Mouse (Mus musculus) right cerebral cortex, postnatal 36 days (tissue): ENCODE measurements at regions not wholly inside any gene's neighbourhood (a gene's known extent, or its start where the extent isn't known, plus 50 kb on each side); places are given as distances from the start of the nearest gene placed in this dataset.

ENCODE experiments used
- DNase-seq, 2 experiments: peaks; one replicate each; pipeline ENCODE4 v3.0.0; 2022; ENCODE audit warnings: low spot score in 2 of 2, mixed read lengths in 1 of 2

DNA sequence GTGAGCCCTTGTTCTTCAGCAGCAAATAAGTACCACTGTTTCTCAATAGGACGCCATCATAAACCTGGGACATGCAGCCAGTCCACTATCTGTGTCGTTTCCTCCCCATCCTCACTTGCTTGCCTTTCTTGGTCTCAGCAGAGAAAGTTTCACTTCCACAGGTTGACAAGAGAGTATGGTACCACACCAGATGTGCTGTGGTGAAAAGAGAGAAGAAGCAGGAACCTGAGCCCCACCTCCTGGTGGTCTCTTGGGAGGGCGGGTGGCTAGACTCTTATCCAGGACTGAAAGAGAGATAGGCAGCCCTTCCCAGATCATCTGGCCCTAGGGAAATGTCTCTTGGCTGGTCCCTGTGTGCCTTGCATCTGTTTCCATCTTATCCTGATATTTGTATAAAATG lies 133.1 kb upstream of the Zmiz1 start:
- DNase-seq: no peak

DNA sequence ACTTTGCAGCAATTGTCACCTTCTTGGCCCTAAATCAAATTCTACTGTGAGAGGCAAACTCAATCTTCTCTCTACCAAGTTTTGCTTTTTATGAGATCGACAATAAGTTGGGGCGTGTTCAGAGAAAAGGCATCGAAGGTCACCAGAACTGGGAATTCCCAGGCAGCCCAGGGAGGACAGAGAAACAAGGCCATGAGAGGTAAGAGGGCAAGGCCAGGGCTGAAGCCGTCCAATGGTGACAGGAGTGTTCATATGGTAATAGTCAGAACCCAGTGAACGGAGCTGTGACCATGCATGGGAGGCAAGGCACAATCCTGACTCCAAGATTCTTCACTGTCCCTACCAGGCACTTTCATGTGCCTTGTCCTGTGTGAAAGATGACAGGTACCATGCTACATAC lies 130.8 kb upstream of the Zmiz1 start:
- no peak for DNase-seq

DNA sequence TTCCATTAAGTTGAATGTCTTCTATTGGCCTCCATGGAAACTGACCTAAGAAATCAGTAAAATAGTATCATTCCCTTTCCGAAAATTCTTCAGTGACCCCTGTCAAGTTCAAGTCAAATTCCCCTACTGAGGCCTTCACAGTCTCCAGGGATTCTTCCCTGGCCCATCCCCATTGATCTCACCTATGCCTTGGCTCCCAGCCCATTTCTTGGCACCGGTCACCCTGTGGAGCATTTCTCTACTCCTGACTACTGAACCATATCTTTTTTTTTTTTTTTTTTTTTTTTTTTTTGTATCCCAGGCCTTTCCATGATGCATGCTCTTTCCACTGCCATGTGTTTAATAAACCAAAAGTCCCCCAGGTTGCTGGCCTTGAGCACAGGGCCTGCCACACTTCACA lies 124.8 kb upstream of the Zmiz1 start:
- DNase-seq: no peak

DNA sequence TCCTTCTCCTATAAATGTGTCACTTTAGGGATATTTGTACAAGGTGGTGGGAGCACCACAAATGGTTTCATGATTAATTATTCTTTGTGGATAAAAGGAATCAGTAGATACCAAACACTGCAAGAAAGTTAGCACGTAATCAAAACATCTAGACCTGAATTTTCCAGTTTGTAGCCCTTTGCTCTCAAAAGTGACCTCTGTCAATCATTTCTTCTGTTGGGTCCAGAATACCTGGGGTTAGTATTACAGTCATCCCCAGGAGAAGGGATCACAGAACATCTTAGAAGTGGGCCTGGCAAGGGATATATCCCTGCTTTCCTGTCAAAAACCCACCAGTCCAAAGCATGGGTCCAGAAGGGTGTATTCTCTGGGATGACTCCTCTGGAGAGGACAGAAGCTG lies 122.1 kb upstream of the Zmiz1 start:
- no peak for DNase-seq

DNA sequence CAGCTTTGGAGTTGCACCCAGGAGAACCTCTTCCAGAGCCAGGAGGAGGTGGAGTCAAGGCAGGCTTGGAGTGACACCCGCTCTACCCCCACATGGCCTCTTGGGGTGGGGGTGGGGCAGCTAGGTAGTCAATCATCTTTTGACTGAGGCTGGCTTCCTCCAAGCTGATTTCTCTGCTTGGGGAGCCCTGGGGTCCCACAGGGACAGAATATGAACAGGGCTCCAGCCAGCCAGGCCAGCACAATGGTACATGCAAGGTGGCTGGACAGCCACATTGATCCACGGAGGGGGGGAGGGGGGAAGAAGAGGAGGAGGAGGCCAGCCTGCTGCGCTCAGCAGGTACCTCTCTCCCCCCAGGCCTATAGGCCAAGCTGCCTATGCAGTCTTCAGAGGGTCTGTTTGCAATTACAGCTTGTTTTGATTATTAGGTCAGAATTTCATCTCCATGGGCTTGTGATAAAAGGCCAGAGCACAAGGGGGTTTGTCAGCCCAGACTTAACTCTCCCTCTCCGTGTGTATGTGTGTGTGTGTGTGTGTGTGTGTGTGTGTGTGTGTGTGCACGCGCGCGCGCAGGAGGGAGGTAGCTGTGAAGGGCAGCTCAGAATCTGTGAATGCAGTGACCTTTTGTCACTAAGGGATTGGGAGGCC lies 120.5 kb upstream of the Zmiz1 start:
- DNase-seq: no peak

DNA sequence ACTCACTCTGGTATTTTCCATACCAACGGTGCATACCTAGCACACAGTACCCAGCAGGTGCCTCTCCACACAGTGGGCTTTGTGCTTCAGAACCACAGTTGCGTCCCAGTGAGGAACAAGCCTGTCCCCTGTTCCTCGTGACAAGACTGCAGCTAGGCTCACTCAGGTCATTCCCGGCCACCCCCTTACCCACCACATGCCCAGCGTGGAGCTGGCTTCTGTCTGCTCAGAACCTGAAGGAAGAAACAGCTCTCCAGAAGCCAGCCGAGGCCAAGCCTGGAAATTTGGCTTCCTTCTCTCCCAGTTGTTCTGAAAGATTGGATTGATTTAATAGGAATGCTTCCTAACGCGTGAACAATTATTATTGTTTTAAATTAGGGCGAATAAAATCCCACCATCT lies 118.1 kb upstream of the Zmiz1 start:
- DNase-seq: no peak

DNA sequence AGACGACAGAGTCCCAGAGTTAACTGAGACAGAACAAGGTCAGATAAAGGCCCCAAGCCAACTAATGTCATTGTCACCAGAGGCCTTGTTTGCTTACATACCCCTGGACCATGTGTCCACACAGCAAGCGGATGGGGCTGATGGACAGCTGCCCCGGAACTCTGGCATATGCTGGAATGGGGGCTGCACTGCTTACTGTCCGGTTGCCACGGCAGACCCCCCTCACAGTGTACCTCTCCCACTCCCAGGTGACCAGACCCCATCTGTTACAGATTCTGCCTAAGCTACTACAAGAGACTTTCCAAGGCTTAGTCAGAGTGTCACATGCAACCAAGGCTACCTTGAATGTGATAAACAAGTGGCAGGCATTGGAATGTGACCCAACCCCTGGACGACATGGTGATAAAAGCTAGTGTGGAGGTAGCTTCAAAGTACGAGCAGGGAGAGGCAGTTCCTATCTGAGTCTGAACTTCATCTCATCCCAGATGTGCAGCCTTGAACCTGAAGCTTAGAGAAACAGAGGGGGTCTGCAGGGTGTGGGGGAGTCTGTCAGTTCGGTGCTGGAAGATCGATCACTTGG lies 117.0 kb upstream of the Zmiz1 start:
- no peak for DNase-seq

DNA sequence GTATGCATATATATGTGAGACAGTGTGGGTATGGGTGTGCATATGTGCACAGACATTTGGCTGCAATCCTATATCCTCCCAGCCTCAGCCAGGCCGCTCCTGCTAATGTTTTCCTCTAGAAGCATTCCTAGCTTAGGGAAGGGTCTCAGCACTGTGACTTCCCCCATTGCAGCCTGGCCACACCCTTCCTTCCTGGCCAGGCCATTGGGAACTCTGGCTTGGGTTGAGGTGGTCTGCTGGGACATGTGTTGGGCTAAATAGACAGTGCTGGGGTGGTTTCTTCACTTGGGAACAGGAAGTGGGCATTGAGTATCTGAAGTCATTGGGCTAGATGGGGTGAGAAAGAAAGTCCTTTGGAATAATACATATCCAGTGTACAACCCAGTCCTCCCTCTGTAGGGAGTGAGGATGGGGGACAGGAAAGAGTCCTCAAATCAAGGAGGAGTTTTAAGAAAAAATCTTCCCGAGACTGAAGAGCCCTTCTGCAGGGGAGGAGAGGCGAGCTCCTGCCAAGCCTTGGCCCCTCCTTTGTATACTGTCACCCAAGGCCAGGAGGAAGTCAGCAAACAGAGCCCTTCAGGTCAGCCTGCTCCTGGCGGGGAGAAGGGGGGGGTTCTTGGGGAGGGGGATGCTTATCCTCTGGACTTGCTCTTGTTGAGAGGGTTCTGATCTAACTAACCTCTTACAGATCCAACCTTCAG lies 116.0 kb upstream of the Zmiz1 start:
- no peak for DNase-seq

DNA sequence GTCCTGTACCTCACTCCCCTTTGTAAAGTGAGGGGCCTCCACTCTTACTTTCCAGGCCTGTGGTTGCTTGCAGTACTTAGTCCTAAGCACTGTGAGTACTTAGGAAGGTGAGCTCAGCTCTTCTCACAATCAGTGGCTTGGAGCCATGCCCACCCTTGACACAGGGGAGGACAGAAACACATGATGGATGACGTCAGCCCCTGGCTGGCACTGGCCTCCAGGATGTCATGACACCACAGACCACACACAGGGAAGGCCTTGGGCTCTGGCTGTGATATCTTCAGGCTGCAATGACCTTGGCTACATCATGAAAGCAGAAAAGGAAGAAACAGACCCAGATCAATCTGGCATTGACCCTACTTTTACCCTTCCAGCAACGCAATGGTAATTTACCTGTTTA lies 113.0 kb upstream of the Zmiz1 start:
- DNase-seq: no peak

DNA sequence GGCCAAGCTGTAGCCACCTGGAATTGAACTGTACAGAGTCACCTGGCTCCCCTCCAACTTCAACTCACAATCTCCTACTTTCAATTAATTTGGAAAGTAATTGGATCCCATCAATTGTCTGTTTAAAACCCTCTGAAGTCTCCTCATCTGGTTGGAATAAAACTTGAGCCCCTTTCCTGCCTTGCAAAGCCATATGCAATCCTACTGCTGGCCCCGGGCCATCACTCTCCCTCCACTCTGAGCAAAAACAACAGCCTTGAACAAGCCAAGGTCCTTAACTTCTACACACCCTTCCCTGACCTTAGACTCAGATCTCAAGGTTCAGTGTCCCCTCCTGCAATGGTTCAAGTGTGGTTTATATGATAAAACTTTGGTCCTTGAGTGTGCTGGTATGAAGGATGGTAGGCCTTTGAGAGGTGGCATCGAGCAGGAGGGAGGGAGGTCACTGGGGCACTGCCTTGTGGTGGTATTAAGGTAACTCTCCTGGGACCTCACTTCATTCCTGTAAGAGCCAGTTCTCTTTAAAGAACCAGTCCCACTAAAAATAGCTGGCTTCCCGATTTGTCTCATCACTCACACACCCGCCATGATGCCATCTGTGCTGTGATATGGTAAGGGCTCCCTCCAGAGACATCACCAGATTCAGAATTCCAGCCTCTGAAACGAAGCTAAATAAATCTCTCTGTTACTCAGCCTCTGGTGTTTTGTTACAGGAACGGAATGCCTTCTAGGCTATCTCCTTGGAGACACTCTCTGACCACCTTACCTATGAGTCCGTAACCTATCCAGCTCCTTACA lies 112.0 kb upstream of the Zmiz1 start:
- peak; percentile 71 to 82 for DNase-seq

DNA sequence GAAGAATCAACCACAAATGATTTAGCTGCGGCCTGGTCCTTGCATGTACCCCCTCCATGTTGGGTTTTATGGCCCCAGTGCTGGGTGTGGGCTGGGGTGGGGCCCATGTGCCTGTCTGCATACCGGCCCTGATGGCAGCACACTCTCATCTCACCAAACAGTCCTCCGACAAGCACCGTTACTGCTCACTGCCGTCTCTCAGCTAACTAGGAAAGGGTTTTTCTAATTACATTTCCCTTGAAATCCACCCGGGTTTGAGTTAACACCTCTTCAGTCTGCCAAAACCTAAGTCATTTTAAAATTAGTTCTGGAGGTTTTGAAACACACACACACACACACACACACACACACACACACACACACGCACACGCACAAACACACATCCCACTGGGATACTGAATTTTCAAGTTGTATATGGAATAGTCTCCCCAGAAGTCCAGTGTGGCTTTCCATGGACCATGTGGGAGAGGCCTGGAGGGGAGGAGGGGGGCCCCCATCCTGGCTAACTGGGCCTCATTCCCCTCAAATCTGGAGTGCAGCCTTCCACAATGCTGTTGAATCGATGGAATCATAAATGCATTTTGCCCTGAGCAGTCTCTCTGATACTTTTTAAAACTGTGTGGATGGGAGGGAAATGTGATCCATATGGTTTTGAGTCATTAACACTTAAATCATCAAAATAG lies 108.6 kb upstream of the Zmiz1 start:
- peak in 1 of 2 experiments; percentile 16 for DNase-seq

DNA sequence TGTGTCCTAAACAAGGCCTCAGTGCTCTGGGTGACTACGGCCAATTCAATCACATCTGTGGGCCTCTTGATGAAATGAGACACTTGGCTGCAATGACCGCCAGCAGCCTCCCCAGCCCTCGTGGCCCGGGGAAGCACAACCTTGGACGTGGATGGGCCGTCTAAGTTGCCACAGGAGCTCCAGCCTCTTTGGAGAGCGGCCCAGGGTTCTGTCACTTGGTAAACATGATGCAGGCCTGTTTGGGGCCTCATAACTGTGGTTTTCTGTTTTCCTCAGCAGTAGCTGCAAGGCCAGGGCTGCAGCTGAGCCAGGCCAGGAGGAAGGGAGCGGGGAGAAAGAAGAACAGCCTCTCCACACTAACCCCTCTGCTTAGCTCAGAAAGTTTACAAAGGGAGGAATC lies 105.2 kb upstream of the Zmiz1 start:
- DNase-seq: peak in 1 of 2 experiments; percentile 40

DNA sequence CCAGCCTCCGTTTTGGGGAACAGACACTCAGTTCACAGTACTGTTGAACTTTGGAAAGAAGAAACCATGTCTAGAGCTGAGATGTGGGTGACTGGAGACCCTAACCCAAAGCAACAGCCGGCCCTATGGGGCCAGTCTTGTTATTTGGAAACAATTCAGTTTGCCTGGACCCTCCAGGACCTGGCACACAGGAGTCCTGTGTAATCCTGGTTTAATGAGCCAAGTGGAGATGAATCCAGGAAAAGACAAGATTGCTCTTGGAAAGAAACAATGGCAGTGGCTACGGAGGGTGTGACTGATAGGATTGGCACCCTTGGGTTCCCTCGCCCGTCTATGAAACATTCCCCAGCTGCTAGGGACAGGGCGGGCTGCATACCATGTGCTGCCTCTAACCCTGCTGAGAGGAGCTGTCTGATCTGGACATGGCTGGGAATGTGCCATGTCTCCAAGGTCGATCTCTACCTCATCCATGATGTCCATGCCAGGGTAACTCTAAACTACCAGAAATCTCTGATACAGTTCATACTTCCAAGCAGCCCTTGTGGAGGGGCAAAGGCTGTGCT lies 104.6 kb upstream of the Zmiz1 start:
- no peak for DNase-seq

DNA sequence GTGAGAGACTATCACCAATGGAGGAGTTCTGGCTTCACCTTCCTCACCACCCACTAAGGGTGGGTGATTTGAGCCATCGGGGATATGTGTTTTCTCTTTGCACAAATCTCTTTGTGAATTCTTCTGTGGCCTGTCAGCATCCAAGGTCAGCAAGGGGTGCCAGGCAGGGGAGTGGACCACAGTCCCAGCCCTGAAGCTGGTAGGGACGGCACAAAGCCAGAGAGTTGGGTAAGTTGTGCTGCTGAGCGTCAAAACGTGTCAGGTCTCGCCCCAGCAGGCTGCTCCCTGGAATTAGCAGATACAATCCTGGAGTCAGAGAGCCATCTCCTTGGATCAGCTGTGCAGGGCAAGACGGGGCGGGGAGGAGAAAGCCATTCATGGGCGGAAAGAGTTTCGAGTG lies 101.2 kb upstream of the Zmiz1 start:
- DNase-seq: no peak

DNA sequence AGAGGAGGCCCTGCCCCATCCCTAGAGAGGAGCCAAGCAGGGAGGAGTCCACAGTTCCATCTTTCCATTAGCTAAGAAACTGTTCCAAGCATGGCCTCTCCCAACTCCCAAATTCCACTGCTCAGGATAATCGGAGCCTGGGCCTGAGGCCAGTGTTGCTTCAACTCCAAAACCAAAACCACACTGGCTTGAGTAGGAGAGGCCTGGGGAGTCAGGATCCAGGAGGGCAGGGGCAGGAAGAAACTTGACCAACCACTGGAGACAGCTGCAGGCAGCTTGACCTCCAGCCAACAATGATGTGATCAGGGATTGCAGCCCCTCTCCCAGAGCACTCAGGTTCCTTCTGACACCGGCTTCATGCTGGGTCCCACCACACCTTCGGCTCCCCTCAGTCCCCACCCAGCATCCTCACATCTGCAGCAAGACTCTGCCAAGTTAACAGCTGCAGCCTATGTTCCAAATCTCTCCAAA lies 99.1 kb upstream of the Zmiz1 start:
- no peak for DNase-seq

DNA sequence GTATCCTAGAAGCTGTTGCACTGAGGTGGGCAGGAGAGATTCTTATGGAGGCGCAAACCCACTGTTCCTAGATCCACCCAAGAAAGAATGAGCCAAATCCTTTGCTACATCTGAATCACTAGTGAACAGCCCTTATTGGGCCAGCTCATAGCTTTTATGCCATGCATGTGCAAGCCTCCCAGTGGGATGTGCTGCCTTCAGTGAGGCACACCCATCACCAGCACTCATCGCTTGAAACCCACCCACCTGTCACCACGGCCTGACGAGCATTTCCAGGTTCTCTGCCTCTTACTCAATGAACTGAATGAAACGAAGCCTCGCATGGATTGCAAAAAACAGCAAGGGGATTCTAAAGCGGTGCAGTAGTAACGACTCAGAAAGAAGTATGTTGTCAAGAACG lies 98.3 kb upstream of the Zmiz1 start:
- DNase-seq: peak in 1 of 2 experiments; percentile 20

DNA sequence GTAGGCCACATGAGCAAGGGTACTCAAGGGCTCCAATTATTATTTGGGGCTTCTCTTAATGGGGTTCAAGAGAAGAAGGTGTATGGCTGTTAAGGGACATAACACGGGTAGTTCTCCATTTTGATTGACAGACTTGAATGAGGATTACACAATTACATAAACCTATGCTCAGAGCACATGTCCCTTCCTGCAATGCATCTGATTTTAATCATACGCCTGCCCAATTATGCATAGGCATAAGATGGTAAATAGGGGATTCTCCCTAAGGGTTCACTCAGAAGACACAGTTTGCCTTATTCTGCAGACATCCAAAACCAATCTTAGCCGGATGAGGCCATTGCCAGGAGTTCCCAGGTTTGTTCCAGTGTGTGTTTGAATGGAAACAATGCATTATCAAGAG lies 97.9 kb upstream of the Zmiz1 start:
- DNase-seq: no peak

DNA sequence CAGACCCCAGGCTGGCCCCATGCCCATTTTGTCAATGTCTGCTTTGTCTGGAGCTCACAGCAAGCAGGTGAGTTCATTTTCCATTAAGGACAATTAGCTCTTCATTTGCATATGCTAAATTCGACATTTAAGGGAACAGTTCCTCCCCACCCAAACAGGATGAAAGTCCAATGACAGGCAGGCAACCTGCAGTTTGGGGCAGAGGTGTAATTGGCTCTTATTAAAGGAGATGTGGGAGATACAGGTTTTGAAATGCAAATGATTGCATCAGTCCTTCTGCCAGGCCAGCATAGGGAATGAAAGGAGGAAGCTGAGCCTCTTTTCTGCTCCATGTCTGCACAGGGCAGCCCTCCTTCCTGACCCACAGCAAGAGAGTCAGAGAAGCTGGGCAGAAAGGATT lies 96.2 kb upstream of the Zmiz1 start:
- DNase-seq: no peak

DNA sequence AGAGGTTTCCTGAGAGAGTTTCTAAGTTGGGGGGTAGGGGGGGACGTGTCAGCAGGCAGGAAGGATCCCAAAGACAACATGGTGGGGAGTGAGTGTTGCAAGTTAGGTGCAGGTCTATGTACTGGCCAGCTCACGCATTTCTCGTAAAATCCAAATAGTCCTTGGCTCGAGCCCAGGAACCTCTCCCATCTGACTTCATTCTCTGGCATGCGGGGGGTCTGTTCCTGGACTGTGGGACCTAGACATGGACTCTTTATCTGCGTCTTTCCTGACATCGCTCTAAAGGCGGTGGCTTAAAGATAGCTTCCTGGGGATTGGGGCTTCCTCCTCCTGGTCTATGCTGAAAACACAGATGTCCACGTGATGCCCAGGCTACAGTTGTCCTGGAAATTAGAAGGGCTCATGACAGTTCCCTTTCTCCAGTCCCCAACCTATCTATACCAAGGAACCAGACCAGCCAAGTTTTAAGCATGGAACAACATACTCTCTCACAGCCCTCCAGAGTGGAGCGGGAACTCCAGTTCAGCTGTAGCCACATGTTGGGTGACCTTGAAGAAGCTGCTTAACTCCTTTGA lies 93.7 kb upstream of the Zmiz1 start:
- DNase-seq: no peak

DNA sequence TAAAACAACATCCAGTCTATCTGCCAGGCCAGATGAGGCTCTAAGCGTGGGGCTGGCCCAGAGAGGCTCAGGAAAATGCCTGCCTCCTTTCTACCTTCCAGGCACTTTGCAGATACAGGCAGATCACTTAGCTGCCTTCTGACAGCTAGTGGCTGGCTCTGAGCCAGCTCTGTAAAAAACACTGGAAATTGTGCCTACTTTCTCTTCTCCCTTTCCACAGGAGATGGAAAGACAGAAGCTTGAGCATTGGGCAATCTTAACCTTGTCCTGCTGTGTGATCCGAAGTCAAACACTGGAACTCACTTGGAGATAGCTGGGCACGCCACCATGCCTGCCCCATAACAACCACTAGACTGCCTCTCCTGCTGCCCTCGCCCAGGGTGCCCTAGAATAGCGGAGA lies 93.0 kb upstream of the Zmiz1 start:
- no peak for DNase-seq
